Mouse (Mus musculus) cerebellum, adult 2 months (tissue): ENCODE data around the gene Osbpl10.

ENCODE experiments used
- CTCF ChIP-seq: fragments of 200-500 bp; IDR thresholded peaks from 2 replicates; pipeline ENCODE4 v1.5.1; 2011; ENCODE audit warnings: low read depth, mild to moderate bottlenecking, control low read depth, low read length, moderate library complexity, borderline replicate concordance; ENCODE audit not compliant: insufficient read depth
- POLR2A ChIP-seq: fragments of 200-500 bp; IDR thresholded peaks from 2 replicates; pipeline ENCODE4 v1.6.1; 2011; ENCODE audit warnings: low read length, control low read depth, borderline replicate concordance; ENCODE audit not compliant: insufficient read depth

DNA sequence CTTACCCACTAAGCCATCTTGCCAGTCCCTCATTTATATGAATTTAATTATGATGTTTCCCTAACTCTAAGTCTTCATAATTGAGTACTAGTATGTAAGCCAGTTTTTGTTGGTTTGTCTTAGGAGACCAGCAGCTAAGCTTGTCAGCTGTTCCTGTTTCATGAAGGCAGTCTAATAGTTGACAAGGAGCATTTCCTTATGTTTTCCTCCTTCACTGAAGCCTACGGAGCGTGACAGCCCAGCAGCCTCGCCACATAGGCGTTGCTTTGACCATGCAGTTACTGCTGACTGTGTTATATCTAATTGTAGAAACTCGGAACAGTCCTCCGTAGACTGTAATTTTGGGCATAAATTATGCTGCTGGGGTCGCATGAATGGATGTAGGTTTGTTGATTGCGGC is 157.0 kb downstream of the Osbpl10 start:
- no peak for TF ChIP-seq CTCF
- TF ChIP-seq POLR2A: no peak
